In the genomic region with DNA sequence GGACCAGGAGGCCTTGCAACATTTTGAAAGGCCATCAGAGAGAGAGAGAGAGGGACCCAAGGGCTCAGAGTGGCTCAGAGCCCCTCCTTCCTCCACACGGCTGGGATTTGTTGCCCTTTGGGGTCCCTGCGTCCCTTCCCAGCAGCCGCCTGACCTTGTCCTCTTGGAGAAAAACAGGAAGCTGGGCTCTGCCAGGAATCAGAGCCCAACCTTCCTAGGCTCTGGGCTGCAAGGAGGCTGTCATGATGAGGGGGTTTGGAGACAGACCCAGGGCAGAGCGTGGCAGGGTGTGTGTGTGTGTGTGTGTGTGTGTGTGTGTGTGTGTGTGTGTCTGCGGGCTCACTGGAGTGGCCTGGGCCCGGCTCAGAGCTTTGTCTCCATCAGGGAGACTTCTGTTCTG, we compare ENCODE assay signal across 8 mouse cellular contexts. TPM values are rescaled to one million over a fixed set of nuclear protein-coding genes. Genes with fewer than 3 reads are reported as not detected.
A peak's percentile ranks its signal among the peaks of the same experiment; 100 is the strongest.
DNase-seq lines count a peak whose midpoint lies in the region.

No protein-coding gene starts in this region.

- peak; percentile 55 for DNase-seq in adrenal gland, postnatal 10 days
- DNase-seq in adrenal gland, adult 2 months, result no peak
- DNase-seq in ovary, postnatal 36 days (ENCODE audit: low spot score), result peak; percentile 54
- DNase-seq in ovary, postnatal 10 days (ENCODE audit: low spot score), result no peak
- DNase-seq in liver (peak; percentile 12), adipocyte (ENCODE audit: low spot score) (no peak)
- peak; percentile 56 for DNase-seq in testis, postnatal 10 days (ENCODE audit: low spot score)
- no peak for DNase-seq in cerebellum, adult 8-10 months

RNA-seq across cellular contexts. Expression of gene Map3k14, which starts 18.7 kb away (rescaled TPM):
- total RNA-seq in adrenal gland, postnatal 10 days (2021), result 1 to 10 TPM; 5.2 to 6.9 TPM
- 1 to 10 TPM; 5.3 to 9.7 TPM for total RNA-seq in adrenal gland, adult 2 months (2021)
- 12.6 and 18.2 TPM in 2 replicates for polyA plus RNA-seq in adrenal gland, adult 2 months (2012; rRNA removed)

Comparison
In these comparisons a context has a peak if more than half of its experiments do, and no peak if none do; other contexts are left out.
1. DNase-seq: peak in adrenal gland, postnatal 10 days (single experiment), ovary, postnatal 36 days (single experiment), liver (single experiment) and testis, postnatal 10 days (single experiment); none in adrenal gland, adult 2 months (single experiment), ovary, postnatal 10 days (single experiment), adipocyte (single experiment) and cerebellum, adult 8-10 months (single experiment).